Mouse (Mus musculus) monocyte, adult 59 days (primary cell): ENCODE results near the gene Vmn1r225. TPM values are rescaled to one million over a fixed set of nuclear protein-coding genes. Genes with fewer than 3 reads are reported as not detected.

Experiments
- total RNA-seq, 2 experiments: library from RNA; stranded (reverse); gene quantifications; one replicate each; pipeline ENCODE4 v1.2.4; 2023

Vmn1r225 gene
- not detected for total RNA-seq

DNA sequence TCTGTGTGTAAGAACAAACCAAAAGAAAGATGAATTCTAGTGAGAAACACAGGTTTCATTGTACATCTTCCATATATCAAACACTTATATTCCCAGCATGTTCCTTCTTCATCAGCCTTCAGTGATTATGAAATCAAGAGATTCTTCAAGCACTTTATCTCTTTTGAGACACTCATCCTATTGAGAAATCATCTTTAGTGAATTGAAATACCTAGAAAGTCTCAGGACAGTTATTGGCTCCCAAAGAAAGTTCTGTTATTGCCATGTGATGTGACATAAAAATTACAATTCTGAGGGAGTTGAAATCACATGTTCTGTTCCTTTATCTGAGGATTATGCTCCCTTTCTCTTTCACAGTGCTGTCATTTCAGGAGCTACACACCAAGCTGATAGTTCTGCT lies at the start of gene Vmn1r225:
Gene Vmn1r225 (plus strand): TSS at position 301 of the 400 bp plus-strand sequence.

DNA sequence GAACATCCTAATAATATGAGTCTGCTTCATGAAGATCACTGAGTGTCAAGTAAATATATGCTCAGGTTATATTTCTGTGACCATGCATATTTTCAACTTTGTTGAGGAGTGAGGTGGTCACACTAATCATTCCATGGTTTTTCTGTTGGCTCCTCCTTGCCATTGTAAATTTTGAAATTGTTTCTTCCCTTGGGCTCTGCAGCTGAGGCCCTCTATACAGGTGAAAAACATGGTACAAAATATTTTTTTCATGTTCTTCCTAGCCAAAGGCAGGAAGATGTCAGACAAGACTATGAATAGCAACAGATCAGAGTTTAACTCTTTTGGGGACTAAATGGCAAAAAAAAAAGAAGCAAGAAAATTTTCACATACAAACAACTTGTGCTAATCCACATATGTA lies 16.7 kb upstream of the Vmn1r225 start, which contains the start of gene Vmn2r108:
Gene Vmn2r108 (minus strand): TSS at position 101 of the 400 bp plus-strand sequence.

Other genes with a start within 250 kb of the Vmn1r225 start
- not detected for gene Vmn2r106, start 212.6 kb upstream of the Vmn1r225 start, total RNA-seq
- gene Vmn2r107, start 152.9 kb upstream of the Vmn1r225 start, total RNA-seq, result not detected
- not detected for gene Vmn1r224, start 84.0 kb upstream of the Vmn1r225 start, total RNA-seq
- gene Vmn2r108, start 16.8 kb upstream of the Vmn1r225 start, total RNA-seq, result under 1 TPM; 0.05 to 0.06 TPM
- not detected for gene Vmn2r109, start 66.6 kb downstream of the Vmn1r225 start, total RNA-seq
- not detected for gene Vmn2r110, start 98.3 kb downstream of the Vmn1r225 start, total RNA-seq
- not detected for gene Fpr-rs3, start 126.7 kb downstream of the Vmn1r225 start, total RNA-seq
- not detected for gene Vmn1r226, start 184.7 kb downstream of the Vmn1r225 start, total RNA-seq
- not detected for gene Vmn1r227, start 231.7 kb downstream of the Vmn1r225 start, total RNA-seq